Mouse (Mus musculus) liver, adult (tissue): ENCODE measurements around the gene Tssk4.

ENCODE experiments used
- GATA4 ChIP-seq: IDR thresholded peaks from 2 replicates; pipeline ENCODE4 v1.6.1; 2014; ENCODE audit warnings: mild to moderate bottlenecking, low read length; ENCODE audit not compliant: insufficient replicate concordance

Tssk4 gene

DNA sequence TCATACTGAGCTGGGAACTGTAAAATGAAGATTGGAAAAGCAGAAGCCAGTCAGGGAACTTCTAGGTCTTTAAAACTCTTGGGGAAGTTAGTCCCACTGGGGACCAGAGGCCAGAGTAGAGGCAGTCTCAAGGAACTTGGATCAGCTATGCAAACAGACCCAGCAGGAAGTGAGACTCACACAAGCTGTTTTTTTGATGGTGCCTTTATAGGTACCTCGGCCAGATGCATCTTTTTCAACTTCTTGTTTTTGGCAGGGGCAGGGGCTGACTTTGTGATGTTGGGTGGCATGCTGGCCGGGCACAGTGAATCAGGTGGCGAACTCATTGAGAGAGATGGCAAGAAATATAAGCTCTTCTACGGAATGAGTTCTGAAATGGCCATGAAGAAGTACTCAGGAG lies 27.6 kb downstream of the Tssk4 start:
- no peak for TF ChIP-seq GATA4

DNA sequence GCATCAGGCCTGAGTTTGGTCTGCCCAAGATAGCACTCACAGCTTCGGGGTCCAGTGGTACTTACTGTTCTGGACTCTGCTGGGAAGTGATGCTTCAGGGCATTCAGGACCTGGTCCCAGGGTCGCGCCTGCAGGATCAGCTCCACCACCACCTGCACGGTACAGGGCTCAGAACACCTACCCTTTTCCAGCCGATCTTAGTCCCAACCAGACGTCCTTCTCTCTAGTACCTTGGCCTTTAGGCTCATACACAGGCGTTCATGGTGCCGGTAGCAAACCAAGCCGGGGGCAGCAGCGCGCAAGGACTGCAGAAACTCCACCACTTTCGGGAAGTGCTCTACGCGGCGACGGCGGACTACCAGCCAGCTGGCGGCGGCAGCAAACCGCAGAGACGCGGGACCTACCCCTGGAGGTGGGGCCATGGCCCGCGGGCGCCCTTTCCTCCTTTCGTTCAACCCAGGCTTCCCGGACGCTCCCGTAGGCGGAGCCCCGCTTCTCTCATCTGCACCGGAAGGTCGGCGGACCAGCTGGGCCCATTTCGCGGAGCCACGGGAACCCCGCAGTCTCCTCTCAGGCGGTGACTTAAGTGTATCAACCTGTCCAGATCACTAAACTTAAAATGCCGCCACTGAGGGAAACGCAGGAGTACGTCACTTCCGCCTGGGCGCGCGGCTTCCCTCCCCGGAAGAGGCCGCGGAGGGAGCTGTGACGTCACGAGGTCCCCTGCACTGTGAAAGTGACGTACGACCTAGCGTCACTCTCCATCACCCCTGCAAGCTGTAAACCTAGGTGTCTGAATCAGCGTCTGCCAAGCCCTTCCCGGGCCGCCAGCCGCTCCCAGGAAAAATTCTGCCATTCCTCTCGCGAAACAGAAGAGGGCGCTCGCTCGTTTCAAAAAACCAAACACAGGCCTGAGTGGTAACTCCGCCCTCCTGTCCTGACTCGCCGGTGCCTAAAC lies 31.5 kb downstream of the Tssk4 start, which contains the start of gene Tinf2:
Gene Tinf2, minus strand, starts transcription at position 661 of the 958 bp plus-strand sequence.
- TF ChIP-seq GATA4: no peak

DNA sequence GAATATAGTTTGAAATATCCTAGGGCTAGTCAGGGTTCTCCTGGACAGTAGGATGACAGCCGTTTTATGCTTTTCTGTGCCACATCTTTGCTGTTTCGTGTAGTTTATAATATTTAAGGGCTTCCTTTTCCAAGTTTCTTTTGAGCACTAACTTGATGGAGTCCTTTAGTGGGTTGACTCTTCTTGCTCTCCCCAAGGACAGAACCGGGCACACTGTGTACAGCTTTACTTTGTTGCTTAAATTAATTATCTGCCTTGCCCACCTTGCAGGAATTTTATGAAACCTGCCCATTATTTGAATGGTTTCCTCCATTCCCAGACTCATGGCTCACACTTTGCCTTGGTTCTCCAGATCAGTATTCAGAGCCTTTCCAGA lies 32.1 kb downstream of the Tssk4 start:
- no peak for TF ChIP-seq GATA4

DNA sequence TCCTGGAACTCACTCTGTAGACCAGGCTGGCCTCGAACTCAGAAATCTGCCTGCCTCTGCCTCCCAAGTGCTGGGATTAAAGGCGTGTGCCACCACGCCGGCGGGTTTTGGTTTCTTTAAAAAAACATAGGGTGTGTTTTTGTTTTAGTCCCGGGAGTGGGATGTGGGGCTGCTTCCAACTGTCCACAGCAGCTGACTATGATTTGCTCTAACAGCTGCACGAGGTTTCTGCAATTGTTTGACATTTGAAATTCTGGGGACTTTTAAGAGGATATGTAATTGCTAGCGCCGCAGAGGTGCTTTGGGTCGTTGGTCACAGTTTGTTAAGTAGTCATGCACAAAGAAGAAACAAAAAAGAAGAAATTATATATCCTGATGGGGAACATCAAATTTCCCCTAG lies 39.4 kb downstream of the Tssk4 start:
- TF ChIP-seq GATA4: no peak

DNA sequence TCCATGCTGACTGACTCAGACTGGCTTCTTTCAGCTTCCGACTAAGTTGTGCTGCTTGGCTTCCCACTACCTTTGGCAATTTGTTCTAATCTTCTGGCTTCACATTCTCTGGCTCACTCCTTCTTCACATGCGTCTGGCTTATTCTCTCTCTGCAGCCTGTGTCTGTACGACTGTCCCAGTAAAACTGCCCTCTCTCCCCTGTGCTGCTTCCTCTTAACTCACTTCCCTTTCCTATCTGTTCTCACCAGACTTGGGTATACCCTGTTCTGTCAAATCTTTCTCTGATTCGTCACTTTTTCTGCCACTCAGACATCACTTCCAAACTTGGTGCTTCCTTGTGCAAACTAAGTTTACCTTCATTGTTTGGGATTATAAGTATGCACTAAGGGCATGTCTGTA lies 47.2 kb downstream of the Tssk4 start:
- TF ChIP-seq GATA4: no peak

DNA sequence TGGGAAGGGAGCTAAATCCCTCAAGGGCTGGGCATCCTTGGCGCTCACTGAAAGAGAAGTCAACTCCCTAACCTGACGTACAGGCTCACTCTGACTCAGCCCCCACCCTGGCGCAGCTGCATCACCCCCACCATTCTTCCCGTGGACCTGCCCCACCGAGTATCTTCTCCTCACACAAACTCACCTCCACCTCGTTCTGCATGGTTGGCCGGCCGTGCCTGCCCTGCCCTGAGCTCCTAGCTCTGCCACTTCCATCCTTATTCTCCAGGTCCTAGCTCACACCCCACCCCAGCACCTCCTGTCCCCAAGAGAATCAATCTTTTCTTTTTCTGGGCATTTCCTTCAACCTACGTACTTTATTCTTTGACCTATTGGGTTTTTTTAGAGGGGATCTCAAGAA lies 51.1 kb downstream of the Tssk4 start:
- no peak for TF ChIP-seq GATA4
